ENCODE assay signal across 8 mouse cellular contexts in genomic region chr10:42679586-42679985, GRCm38 (mm10).
A peak's percentile ranks its signal among the peaks of the same experiment; 100 is the strongest.
DNase-seq lines count a peak whose midpoint lies in the region; ATAC-seq and TF ChIP-seq lines count a peak whose summit lies in the region.

No protein-coding gene starts in this region.

- no peak for TF ChIP-seq POLR2A in limb, embryonic 14.5 days (IDR thresholded peaks at IDR 0.05; ENCODE audit: borderline replicate concordance, extremely low read depth, insufficient read depth, insufficient read length)

- H3K27ac ChIP-seq in forebrain, embryonic 12.5 days = no peak overlapping the region
- H3K27ac ChIP-seq in limb, embryonic 14.5 days (replicated peaks; ENCODE audit: low read depth, low read length) = no peak overlapping the region

- peaks cover 16% of the 10 kb centered on the region for H3K4me1 ChIP-seq in forebrain, embryonic 12.5 days
- peaks cover 2% of the 10 kb centered on the region; the same call in 1 of the 2 replicates for H3K4me1 ChIP-seq in limb, embryonic 14.5 days (ENCODE audit: control insufficient read depth, insufficient read depth, low read length)

- H3K9ac ChIP-seq in forebrain, embryonic 12.5 days = peak overlapping the region; percentile 82
- peak overlapping the region; percentile 67 for H3K9ac ChIP-seq in limb, embryonic 14.5 days (ENCODE audit: low read depth, low read length, severe bottlenecking)

- 9% methylated on average over 10 of the region's 10 CpGs for WGBS in forebrain, embryonic 12.5 days
- WGBS in limb, embryonic 14.5 days = 19% methylated on average over 10 of the region's 10 CpGs

- peaks cover 10% of the 10 kb centered on the region; the same call in 1 of the 2 replicates for H3K36me3 ChIP-seq in forebrain, embryonic 12.5 days (replicated peaks)
- no peaks in the 10 kb centered on the region for H3K36me3 ChIP-seq in limb, embryonic 14.5 days (ENCODE audit: control insufficient read depth, insufficient read depth, low read length)

- H3K9me3 ChIP-seq in forebrain, embryonic 12.5 days = no peaks in the 10 kb centered on the region
- no peaks in the 10 kb centered on the region for H3K9me3 ChIP-seq in limb, embryonic 14.5 days (ENCODE audit: control insufficient read depth, low read length)

- peak overlapping the region; percentile 85 for H3K4me2 ChIP-seq in forebrain, embryonic 12.5 days
- H3K4me2 ChIP-seq in limb, embryonic 14.5 days (replicated peaks; ENCODE audit: low read depth, low read length, severe bottlenecking) = peak overlapping the region; percentile 93

- ATAC-seq in CD4-positive, CD25-positive, alpha-beta regulatory T cell, adult 4 months = no peak
- ATAC-seq in forebrain, embryonic 12.5 days (ENCODE audit: low FRiP score) = no peak
- no peak for ATAC-seq in limb, embryonic 14.5 days (ENCODE audit: low FRiP score, low read depth)

- no peaks in the 10 kb centered on the region for H3K27me3 ChIP-seq in forebrain, embryonic 12.5 days
- H3K27me3 ChIP-seq in limb, embryonic 14.5 days (ENCODE audit: control insufficient read depth, insufficient read depth, low read length) = 0 out of 2 replicates have a peak, but pooled peaks cover 9% of the 10 kb centered on the region

- peak; percentile 28 for DNase-seq in CD4-positive, CD25-positive, alpha-beta regulatory T cell, adult 2 months (ENCODE audit: low read depth, low spot score)
- DNase-seq in B cell, adult 2 months = peak; percentile 26 to 37
- DNase-seq in limb, embryonic 14.5 days (ENCODE audit: low spot score) = no peak
- DNase-seq in retina, postnatal 1 day = peak; percentile 20
- no peak for DNase-seq in kidney, adult 9 months
- no peak for DNase-seq in urinary bladder, postnatal 25 days (ENCODE audit: low spot score)

- peak overlapping the region; percentile 93 for H3K4me3 ChIP-seq in forebrain, embryonic 12.5 days (replicated peaks)
- peak overlapping the region; percentile 90 for H3K4me3 ChIP-seq in limb, embryonic 14.5 days (replicated peaks; ENCODE audit: low read length)

Comparison
In these comparisons a context has a peak if more than half of its experiments do, and no peak if none do; other contexts are left out.
1. DNase-seq: peak in CD4-positive, CD25-positive, alpha-beta regulatory T cell, adult 2 months (single experiment), B cell, adult 2 months (2 of 2) and retina, postnatal 1 day (single experiment); none in limb, embryonic 14.5 days (single experiment), kidney, adult 9 months (single experiment) and urinary bladder, postnatal 25 days (single experiment).